Mouse (Mus musculus) regulatory T cell (primary cell): ENCODE data around the gene Pbx2.

Source experiments
- in situ Hi-C: fragments of 300-600 bp; cut with MboI, MseI; formaldehyde crosslinking; loops from one replicate; pipeline ENCODE4 v1.15.1; 2025; ENCODE audit warnings: high pct_unique_total_duplicates

The Pbx2 gene

GRCm38 (mm10) chr17:34578070-34578469 lies 13.0 kb upstream of the Pbx2 start:
- in situ Hi-C loops = no loop called here

DNA sequence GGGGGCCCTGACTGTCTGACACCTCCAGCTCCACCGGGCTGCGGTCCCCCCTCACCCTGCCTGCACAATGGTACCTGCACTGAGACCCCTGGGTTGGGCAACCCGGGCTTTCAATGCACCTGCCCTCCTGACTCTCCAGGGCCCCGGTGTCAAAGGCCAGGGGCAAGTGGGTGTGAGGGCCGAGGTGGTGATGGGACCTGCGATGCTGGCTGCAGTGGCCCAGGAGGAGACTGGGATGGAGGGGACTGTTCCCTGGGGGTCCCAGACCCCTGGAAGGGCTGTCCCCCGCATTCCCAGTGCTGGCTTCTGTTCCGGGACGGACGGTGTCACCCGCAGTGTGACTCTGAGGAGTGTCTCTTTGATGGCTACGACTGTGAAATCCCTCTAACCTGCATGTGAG lies 8.5 kb upstream of the Pbx2 start:
- in situ Hi-C loops = no loop called here

GRCm38 (mm10) chr17:34583397-34583796 lies 7.7 kb upstream of the Pbx2 start:
- in situ Hi-C loops = no loop called here

DNA sequence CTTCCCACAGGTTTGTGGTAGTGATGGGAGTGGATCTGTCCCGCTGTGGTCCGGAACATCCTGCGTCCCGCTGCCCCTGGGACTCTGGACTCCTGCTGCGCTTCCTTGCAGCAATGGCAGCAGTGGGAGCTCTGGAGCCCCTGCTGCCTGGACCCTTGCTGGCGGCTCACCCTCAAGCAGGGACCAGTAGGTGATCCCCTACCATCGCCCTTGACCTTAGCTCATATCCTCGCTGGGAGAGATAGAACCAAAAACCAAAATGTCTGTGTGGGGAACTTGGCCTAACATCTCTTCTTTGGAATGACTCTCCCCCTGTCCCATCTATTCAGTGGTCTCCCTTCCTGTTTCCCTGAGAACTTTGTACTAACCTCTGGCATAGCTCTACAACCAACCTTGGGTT lies 7.2 kb upstream of the Pbx2 start:
- in situ Hi-C loops = no loop called here

- in situ Hi-C loops = no loop called here
Observed at GRCm38 (mm10) chr17:34585121-34585520, 5.9 kb upstream of the Pbx2 start.

GRCm38 (mm10) chr17:34585877-34586771 lies 4.9 kb upstream of the Pbx2 start:
- in situ Hi-C loops = no loop called here

DNA sequence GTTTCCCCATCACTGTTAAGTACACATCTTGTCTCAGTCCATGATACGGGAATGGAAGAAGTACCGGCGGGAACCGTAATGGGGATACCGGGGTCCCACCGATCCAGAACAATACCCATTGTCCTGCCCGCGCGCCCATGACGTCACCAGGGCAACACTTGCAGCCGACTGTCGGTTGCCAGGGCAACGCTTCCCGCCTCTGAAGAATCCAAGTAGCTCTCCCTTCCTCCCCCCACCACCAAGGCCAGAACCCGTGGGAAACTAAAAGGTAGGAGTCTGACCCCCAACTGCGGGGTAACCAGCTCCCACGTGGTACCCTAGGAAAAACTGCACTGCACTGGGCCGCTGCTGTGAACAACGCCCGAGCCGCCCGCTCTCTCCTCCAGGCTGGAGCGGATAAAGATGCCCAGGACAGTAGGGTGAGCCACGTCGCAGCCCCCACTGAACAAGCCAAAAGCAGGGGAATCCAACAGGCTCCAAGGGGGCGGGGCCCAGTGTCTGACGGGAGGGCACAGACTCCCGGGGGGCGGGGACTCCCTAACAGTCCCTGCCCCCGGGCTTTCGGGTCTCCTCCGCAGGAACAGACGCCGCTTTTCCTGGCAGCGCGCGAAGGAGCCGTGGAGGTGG lies 4.2 kb upstream of the Pbx2 start:
- in situ Hi-C loops = no loop called here

GRCm38 (mm10) chr17:34587423-34587811 lies 3.6 kb upstream of the Pbx2 start:
- in situ Hi-C loops = no loop called here

DNA sequence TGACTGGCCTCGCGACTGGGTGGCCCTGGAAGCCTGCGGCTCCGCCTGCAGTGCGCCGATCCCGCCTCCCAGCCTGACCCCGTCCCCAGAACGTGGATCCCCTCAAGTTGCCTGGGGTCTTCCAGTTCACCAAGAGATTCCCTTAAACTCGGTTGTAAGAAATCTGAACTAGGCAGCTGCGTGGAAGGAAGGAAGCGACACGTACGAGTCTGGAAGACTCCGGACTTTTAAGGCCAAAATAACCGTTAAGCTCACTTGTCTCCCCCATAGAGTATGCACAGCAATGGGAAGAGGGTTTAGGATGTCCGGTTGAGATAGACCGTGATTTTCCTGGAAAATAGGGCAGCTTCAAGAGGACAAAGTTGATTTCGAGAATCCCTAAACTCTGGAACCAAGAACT lies 3.3 kb upstream of the Pbx2 start:
- in situ Hi-C loops = no loop called here

DNA sequence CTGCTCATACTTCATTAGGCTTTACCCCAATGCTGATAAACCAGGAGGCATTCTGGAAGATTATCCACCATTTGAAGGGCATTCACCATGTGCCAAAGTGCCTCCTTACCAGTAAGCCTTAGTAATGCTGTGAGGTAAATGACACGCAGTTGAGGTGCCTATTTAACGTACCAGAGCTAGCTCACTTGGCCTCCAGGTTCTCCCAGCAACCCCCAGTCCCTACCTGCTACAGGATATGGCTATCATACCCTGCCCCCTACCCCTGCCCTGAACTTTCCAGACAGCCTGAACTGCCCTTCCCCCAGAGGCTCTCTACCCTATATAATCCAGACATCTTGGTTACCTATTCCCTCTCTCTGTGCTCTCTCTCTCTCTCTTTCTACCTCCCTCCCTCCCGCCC lies 2.3 kb upstream of the Pbx2 start:
- in situ Hi-C loops = no loop called here

- in situ Hi-C loops = no loop called here
Observed at GRCm38 (mm10) chr17:34589206-34589605, 1.9 kb upstream of the Pbx2 start.

- in situ Hi-C loops = no loop called here
Observed at GRCm38 (mm10) chr17:34589681-34590101, 1.4 kb upstream of the Pbx2 start, which contains the start of gene Gpsm3. Gene Gpsm3 (plus strand): TSS chr17:34589806.

DNA sequence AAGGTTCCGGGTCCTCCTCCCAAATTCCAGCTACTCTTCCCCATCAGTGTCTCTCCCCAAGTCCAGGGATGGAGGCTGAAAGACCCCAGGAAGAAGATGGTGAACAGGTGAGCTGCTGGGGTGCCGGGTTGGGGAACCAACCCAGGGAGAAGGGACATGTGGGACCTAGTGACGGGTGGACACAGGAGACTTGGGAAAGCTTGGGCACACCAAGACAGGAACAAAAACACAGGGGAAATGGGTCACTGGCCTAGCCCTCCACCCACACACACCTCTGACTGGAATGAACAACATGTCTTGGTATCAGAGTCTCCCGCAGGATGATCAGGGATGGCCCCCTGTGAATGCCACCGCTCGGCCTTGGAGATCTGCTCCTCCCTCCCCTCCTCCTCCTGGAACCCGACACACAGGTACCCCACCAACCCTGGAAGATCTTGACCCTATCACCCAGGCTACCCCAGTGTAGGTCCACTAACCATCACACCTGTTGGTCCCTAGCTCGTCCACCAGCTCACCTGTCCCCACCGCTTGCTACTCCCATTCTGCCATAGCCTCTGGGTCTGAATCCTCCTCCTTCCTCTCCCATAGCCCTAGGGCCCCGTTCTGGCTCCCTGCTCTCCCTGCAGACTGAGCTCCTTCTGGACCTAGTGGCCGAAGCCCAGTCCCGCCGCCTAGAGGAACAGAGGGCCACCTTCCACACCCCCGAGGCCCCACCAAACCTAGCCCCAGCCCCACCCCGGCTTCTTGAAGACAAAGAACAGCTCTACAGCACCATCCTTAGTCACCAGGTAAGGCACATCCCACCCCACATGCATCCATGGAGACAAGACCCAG lies 695 bp upstream of the Pbx2 start:
- in situ Hi-C loops = no loop called here

DNA sequence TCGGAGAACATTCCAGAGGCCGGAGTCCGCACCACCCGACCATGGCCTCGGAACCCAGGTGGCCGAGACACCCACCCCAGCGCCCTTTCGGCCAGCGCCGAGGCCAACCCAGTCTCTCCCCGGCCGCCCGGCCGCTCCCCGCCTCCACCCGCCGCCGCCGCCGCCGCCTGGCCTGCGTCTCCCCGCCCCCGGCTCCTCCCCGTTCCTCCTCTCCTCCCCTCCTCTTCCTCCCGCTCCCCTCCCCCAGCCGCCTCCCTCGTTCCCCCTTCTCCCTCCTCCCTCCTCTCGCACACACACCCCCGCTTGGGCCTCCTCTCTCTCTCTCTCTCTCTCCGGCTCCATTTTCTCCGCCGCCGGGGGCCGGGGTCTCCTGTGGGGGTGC lies 919 bp downstream of the Pbx2 start:
- in situ Hi-C loops = no loop called here

- in situ Hi-C loops = no loop called here
Observed at GRCm38 (mm10) chr17:34592581-34593549, 1.8 kb downstream of the Pbx2 start.

- in situ Hi-C loops = no loop called here
Observed at GRCm38 (mm10) chr17:34593752-34594525, 2.9 kb downstream of the Pbx2 start.

DNA sequence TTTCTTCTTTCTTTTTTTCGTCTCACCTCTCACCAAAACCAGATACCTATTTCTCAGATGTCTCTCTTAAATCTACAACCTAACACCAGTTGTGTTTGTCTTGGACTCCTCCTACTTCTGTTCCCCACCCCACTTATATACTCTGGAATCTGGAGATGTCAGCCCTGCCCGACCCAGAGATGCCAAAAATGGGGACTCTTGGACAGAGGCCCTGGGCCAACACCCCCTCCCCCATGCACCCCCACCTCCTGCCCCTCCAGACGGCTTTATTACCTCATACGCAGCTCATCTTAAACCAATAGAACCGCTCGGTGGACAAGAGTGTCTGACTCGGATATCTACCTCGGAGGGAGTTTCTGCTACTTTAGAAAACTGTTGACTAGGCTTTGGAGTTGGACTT lies 5.0 kb downstream of the Pbx2 start:
- in situ Hi-C loops = no loop called here

GRCm38 (mm10) chr17:34597566-34598095 lies 6.6 kb downstream of the Pbx2 start, which contains the start of gene Ager:
Gene Ager (plus strand): TSS chr17:34597862.
- in situ Hi-C loops = no loop called here

- in situ Hi-C loops = loop anchor here (25.0 kb wide), 1 partner anchor 688 kb away; the partner anchor contains the start of genes Daxx, Platr17, Tapbp and Zbtb22
Observed at GRCm38 (mm10) chr17:34599891-34600290, 8.8 kb downstream of the Pbx2 start.

GRCm38 (mm10) chr17:34601796-34602195 lies 10.7 kb downstream of the Pbx2 start:
- in situ Hi-C loops = loop anchor here (25.0 kb wide), 1 partner anchor 689 kb away; the partner anchor contains the start of genes Daxx, Platr17, Tapbp and Zbtb22
